Mouse (Mus musculus) embryonic facial prominence, embryonic 15.5 days (tissue): ENCODE results near the gene Pgpep1. TPM values are rescaled to one million over a fixed set of nuclear protein-coding genes. Genes with fewer than 3 reads are reported as not detected.

Source experiments
- ATAC-seq: fragments of 200-750 bp; cut with Nextera tagmentation; 2 replicates; pipeline ENCODE4 v1.8.0; 2017; ENCODE audit warnings: low read depth, moderate TSS enrichment; ENCODE audit not compliant: insufficient number of reproducible peaks, low FRiP score, low TSS enrichment
- H3K27ac ChIP-seq: fragments of 300-500 bp; sonication (generic); replicated peaks from 2 replicates; pipeline ENCODE4 v1.5.1; 2015; ENCODE audit warnings: mild to moderate bottlenecking, inconsistent platforms
- H3K27me3 ChIP-seq: fragments of 300-500 bp; sonication (generic); 2 replicates; pipeline ENCODE4 v1.6.1; 2015; ENCODE audit warnings: inconsistent platforms
- H3K36me3 ChIP-seq: fragments of 300-500 bp; sonication (generic); 2 replicates; pipeline ENCODE4 v1.6.1; 2015; ENCODE audit warnings: mild to moderate bottlenecking, inconsistent platforms
- H3K4me1 ChIP-seq: fragments of 300-500 bp; sonication (generic); 2 replicates; pipeline ENCODE4 v1.6.1; 2015; ENCODE audit warnings: inconsistent platforms
- H3K4me2 ChIP-seq: fragments of 300-500 bp; sonication (generic); replicated peaks from 2 replicates; pipeline ENCODE4 v1.6.1; 2015; ENCODE audit warnings: mild to moderate bottlenecking, inconsistent platforms
- H3K4me3 ChIP-seq: fragments of 300-500 bp; sonication (generic); replicated peaks from 2 replicates; pipeline ENCODE4 v1.5.1; 2015; ENCODE audit warnings: mild to moderate bottlenecking, inconsistent platforms
- H3K9ac ChIP-seq: fragments of 300-500 bp; sonication (generic); 2 replicates; pipeline ENCODE4 v1.6.1; 2015; ENCODE audit warnings: inconsistent platforms
- H3K9me3 ChIP-seq: fragments of 300-500 bp; sonication (generic); replicated peaks from 2 replicates; pipeline ENCODE4 v1.6.1; 2016; ENCODE audit warnings: inconsistent platforms
- WGBS: fragments of 180-500 bp; shearing (Covaris S2); methylation state at CpG from one replicate; pipeline ENCODE4 v1.1.7; 2015; 5-methylcytosine and 5-hydroxymethylcytosine counted together
- polyA plus RNA-seq: library from polyadenylated mRNA; unstranded; fragments of >200 nt; fragmentation: Nextera tagmentation; extraction: Ambion mirVana; gene quantifications from 2 replicates; pipeline ENCODE4 v1.2.1, GENCODE M21; 2015

Pgpep1 gene
- polyA plus RNA-seq, 1 experiment from 2014 or later: 56.6 TPM

- Histone ChIP-seq H3K9ac (peak overlapping the region; percentile 47), H3K4me2 (peak overlapping the region; percentile 85), H3K4me1 (peaks cover 72% of the 10 kb centered on the region), H3K27me3 (no peaks in the 10 kb centered on the region), H3K4me3 (peak overlapping the region; percentile 50), H3K9me3 (no peaks in the 10 kb centered on the region), H3K27ac (peak overlapping the region; percentile 68), H3K36me3 (peaks cover 27% of the 10 kb centered on the region)
- ATAC-seq: 0 out of 2 replicates have a peak, but pooled peaks have one; percentile 17
- 3% methylated on average over 29 of the region's 29 CpGs for WGBS
These were observed 61.9 kb downstream of the Pgpep1 start for GRCm38 (mm10) chr8:70598283-70598682.

DNA sequence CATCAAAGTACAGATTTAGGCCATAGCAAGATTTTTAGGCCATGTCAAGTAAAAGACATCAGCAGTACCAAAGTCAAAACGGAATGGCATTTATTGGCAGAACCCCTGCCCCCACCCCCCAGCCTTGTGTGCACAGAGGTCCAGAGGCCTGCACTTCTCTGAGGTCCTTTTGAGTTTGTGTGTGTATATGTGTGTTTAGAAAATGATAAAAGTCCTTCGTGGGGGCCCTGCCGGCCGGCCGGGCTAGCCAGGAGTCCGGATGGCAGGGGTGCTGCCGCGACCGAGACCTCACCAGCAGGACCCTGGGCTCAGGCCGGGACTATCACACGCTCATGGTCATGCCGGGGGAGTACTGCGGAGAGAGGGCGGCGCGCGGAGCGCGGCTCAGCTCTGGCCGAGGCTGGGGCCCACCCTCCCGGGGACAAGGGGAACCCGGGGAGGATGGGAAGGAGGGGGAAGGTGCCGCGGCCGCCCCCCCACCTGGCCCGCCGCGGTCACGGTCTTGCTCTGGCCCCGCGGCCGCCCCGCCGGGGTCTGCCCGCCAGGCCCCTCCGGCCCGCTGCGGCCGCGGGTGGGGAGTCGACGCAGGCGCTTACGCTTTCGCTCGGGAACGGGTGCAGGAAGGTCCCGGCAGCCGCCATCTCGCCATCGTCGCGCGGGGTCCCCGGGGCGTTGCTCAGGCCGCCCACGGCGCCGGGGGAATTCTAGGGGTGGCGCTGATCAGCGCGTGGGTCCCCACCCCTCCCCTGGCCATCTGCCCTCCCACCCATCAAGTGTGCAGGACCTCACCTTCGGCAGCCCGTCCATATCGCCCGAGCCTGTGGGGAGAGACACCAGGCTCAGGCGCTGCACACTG lies 62.5 kb downstream of the Pgpep1 start:
- Histone ChIP-seq H3K27ac (peak overlapping the region; percentile 68), H3K4me2 (peak overlapping the region; percentile 85), H3K9ac (peak overlapping the region; percentile 47), H3K4me1 (peaks cover 77% of the 10 kb centered on the region), H3K27me3 (no peaks in the 10 kb centered on the region), H3K9me3 (no peaks in the 10 kb centered on the region), H3K36me3 (peaks cover 24% of the 10 kb centered on the region), H3K4me3 (peak overlapping the region; percentile 50)
- 10% methylated on average over 43 of the region's 68 CpGs for WGBS
- ATAC-seq: no peak

DNA sequence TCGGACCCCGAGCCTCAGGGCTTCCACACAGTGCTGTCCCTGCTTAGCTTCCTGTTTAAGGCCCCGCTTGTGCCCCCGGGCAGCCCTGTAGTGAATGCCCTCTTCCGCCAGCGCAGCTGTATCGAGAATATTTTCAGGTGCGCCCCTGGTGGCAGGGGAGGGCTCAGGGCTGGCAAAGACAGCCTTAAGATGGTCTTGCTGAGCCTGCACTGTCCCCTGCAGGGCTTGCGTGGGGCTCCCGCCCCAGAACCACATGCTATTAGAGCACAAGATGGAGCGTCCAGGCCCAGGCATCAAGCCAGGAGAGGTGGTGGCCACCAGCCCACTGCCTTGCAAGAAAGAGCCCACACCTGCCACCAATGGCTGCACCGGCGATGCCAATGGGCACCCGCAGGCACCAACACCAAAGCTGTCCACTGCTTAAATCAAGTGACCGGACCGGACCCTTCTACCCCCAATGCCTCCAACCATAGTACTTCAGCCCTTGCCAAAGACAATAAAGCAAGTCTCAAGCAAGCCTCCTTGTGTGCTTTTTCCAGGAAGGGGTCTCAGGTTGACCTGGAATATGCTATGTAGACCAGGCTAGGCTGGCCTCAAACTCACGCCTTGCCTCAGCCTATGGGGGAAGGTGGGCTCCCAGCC lies 63.3 kb downstream of the Pgpep1 start:
- H3K9ac ChIP-seq: no peak overlapping the region
- peak overlapping the region; percentile 50 for H3K4me3 ChIP-seq
- H3K27ac ChIP-seq: no peak overlapping the region
- peak overlapping the region; percentile 85 for H3K4me2 ChIP-seq
- peaks cover 77% of the 10 kb centered on the region for H3K4me1 ChIP-seq
- no peaks in the 10 kb centered on the region for H3K27me3 ChIP-seq
- no peak for ATAC-seq
- H3K9me3 ChIP-seq: no peaks in the 10 kb centered on the region
- 79% methylated on average over 17 of the region's 17 CpGs for WGBS
- peaks cover 21% of the 10 kb centered on the region for H3K36me3 ChIP-seq

Other genes with a start within 250 kb of the Pgpep1 start
- gene Crtc1, start 220.8 kb downstream of the Pgpep1 start, polyA plus RNA-seq: 24.0 and 24.4 TPM in 2 replicates
- gene Klhl26, start 183.4 kb downstream of the Pgpep1 start, polyA plus RNA-seq: 27.6 and 28.1 TPM in 2 replicates
- 16.5 and 18.7 TPM in 2 replicates for gene Tmem59l, start 173.0 kb downstream of the Pgpep1 start, polyA plus RNA-seq
- 151 and 159 TPM in 2 replicates for gene Crlf1, start 167.2 kb downstream of the Pgpep1 start, polyA plus RNA-seq
- gene Rex1bd, start 153.6 kb downstream of the Pgpep1 start, polyA plus RNA-seq: 155 and 174 TPM in 2 replicates
- gene Uba52, start 149.6 kb downstream of the Pgpep1 start, polyA plus RNA-seq: 940 and 1,016 TPM in 2 replicates
- 310 and 324 TPM in 2 replicates for gene Fkbp8, start 132.7 kb downstream of the Pgpep1 start, polyA plus RNA-seq
- 57.7 and 59.1 TPM in 2 replicates for gene Kxd1, start 132.4 kb downstream of the Pgpep1 start, polyA plus RNA-seq
- gene Ell, start 120.9 kb downstream of the Pgpep1 start, polyA plus RNA-seq: 19.6 and 22.7 TPM in 2 replicates
- gene Isyna1, start 66.0 kb downstream of the Pgpep1 start, polyA plus RNA-seq: 139 and 143 TPM in 2 replicates
- gene Ssbp4, start 51.5 kb downstream of the Pgpep1 start, polyA plus RNA-seq: 127 and 130 TPM in 2 replicates
- 2.9 and 4.0 TPM in 2 replicates for gene Lrrc25, start 44.2 kb downstream of the Pgpep1 start, polyA plus RNA-seq
- 0.16 TPM in 2 replicates for gene Gdf15, start 27.9 kb downstream of the Pgpep1 start, polyA plus RNA-seq
- gene Lsm4, start 12.9 kb upstream of the Pgpep1 start, polyA plus RNA-seq: 243 and 244 TPM in 2 replicates
- 97.7 and 99.6 TPM in 2 replicates for gene Jund, start 38.6 kb upstream of the Pgpep1 start, polyA plus RNA-seq
- 0.03 and 0.04 TPM in 2 replicates for gene Iqcn, start 43.1 kb upstream of the Pgpep1 start, polyA plus RNA-seq
- not detected in 2 replicates for gene Gm3336, start 58.2 kb upstream of the Pgpep1 start, polyA plus RNA-seq
- 0.16 and 0.29 TPM in 2 replicates for gene Pde4c, start 63.3 kb upstream of the Pgpep1 start, polyA plus RNA-seq
- gene Rab3a, start 94.3 kb upstream of the Pgpep1 start, polyA plus RNA-seq: 22.7 and 28.6 TPM in 2 replicates
- gene Mpv17l2, start 100.6 kb upstream of the Pgpep1 start, polyA plus RNA-seq: 41.7 and 42.3 TPM in 2 replicates
- 92.5 and 94.3 TPM in 2 replicates for gene Pik3r2, start 116.3 kb upstream of the Pgpep1 start, polyA plus RNA-seq
- 19.1 and 20.2 TPM in 2 replicates for gene Mast3, start 144.7 kb upstream of the Pgpep1 start, polyA plus RNA-seq
- gene Il12rb1, start 148.1 kb upstream of the Pgpep1 start, polyA plus RNA-seq: 0.26 and 0.28 TPM in 2 replicates
- 9.3 and 10.1 TPM in 2 replicates for gene Arrdc2, start 179.3 kb upstream of the Pgpep1 start, polyA plus RNA-seq
- 3.8 and 5.6 TPM in 2 replicates for gene Kcnn1, start 202.9 kb upstream of the Pgpep1 start, polyA plus RNA-seq
- gene Ccdc124, start 213.5 kb upstream of the Pgpep1 start, polyA plus RNA-seq: 99.6 and 104 TPM in 2 replicates
- gene Slc5a5, start 232.4 kb upstream of the Pgpep1 start, polyA plus RNA-seq: 0.45 and 0.64 TPM in 2 replicates
- gene Rpl18a, start 237.0 kb upstream of the Pgpep1 start, polyA plus RNA-seq: 4,781 and 4,906 TPM in 2 replicates
- 50.1 and 50.2 TPM in 2 replicates for gene Map1s, start 245.5 kb upstream of the Pgpep1 start, polyA plus RNA-seq